Mouse (Mus musculus): ENCODE results near the gene AA467197.

AA467197 gene

DNA sequence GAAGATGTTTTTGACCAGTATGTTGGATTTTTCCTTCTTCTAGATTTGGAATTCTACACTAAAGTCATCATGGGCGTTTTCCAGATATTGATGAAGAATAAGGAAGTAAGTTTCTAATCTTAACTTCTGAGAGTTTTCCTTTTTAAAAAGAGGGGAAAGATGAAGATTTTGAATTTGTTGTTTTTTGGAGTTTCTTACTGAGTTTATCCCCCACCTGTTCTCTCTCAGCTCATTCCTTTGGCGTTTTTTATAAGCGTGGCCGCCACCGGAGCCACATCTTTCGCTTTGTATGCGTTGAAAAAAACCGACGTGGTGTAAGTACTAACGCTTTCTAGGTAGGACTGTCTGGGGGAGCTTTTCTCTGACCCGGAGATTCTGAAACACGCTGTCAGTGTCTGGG lies 1.2 kb downstream of the AA467197 start:
- no peak for DNase-seq (ENCODE audit: low read depth)

DNA sequence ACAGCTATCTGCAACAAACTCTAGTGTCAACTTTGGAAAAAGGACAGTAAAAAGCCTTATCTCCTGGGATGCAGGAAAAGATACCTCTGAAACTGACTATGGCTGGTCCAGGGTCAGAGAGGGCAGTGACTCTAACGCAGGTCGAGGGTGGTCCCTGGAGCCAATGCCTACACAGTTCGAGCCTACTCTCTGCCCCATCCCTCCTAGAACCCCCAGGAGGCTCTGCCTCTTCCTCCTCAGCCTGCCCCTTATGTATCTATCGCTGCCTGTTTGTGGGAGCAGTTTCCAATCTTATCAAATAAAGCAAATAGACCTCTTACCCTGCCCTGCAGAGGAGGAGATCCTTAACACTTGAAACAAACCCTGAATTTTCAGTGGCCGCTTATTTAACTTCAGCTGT lies 1.9 kb downstream of the AA467197 start:
- DNase-seq (ENCODE audit: low read depth) = no peak

DNA sequence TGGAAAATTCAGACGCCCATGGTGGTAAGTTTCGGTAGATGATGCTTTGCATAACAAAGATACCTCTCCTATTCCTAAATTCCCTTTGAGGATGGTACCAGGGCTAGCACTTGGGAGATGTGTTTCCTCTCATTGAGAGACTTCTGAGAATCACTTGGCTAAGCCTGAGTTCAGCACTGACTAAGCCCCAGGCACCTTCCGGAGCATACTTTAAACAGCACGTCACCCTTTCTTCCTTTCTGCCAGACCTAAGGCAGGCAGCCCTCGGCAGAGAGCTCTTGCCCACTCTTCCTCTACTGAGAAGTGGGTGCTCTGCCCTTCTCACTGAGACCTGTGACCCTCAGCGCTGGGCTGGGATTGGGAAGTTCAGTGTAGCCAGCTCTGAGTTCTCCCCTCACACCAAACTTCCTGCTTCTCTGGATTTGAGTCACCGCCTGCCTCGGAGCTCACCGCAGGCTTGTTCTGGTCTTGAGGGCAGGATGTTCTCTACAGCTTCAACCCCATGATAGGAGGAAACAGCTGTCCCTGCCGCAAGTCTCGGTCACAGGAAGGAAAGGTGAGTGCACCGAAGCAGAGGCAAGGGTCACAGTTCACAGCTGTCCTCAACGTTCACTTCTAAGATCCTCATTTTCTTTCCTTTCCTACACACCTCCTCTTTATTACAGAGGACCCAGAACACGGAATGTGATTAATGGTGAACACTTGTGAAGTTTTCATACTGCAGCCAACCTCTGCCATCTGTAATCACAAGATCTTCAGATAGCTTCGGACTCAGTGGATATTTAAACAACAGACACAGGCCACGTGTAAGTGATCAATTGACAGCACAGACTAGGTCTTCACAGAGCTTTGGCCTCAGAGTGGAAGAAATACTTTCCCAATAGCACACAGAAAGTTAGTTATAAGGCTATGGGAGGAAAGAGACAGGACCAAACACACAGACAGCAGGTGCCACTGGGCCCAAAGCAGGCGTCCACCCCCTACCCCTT lies 15.6 kb downstream of the AA467197 start:
- peak; percentile 90 for DNase-seq (ENCODE audit: low read depth)

DNA sequence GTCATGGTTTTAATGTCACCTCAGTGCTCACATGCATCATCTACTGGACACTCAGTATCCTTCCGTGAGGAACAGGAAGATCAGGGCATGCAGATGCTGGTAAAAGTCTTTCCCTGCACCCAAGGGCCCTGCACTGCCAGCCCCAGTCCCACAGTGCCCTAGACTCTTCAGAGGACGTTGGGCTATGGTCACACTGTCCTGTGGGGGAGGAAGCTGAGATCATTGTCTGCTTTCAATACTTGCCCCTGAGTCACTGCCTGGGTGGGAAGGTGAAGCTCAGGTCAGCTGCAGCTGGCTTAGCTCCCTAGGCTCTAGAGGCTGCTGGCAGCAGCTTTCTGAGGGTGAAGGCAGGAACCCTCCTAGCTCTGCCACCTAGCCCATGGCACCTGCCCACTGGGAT lies 19.3 kb downstream of the AA467197 start:
- no peak for DNase-seq (ENCODE audit: low read depth)

DNA sequence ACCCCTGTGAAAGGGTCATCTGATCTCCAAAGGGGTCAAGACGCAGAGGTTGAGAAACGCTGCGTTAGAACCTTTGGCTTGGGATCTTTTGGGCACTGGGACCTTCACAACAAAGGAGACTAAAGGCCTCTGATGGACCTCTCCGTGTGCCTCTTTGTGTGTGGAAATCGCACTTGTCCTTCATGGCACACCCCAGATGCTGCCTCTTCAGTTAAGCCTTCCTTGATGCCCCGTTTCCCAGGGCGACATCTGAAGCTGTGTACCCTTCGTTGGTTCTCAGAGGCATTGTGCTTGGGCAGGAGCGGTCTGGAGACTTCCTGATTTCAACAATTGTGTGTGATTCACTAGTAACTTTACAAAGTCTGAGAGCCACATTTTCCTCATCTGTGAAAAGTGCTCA lies 20.0 kb downstream of the AA467197 start:
- DNase-seq (ENCODE audit: low read depth) = no peak

DNA sequence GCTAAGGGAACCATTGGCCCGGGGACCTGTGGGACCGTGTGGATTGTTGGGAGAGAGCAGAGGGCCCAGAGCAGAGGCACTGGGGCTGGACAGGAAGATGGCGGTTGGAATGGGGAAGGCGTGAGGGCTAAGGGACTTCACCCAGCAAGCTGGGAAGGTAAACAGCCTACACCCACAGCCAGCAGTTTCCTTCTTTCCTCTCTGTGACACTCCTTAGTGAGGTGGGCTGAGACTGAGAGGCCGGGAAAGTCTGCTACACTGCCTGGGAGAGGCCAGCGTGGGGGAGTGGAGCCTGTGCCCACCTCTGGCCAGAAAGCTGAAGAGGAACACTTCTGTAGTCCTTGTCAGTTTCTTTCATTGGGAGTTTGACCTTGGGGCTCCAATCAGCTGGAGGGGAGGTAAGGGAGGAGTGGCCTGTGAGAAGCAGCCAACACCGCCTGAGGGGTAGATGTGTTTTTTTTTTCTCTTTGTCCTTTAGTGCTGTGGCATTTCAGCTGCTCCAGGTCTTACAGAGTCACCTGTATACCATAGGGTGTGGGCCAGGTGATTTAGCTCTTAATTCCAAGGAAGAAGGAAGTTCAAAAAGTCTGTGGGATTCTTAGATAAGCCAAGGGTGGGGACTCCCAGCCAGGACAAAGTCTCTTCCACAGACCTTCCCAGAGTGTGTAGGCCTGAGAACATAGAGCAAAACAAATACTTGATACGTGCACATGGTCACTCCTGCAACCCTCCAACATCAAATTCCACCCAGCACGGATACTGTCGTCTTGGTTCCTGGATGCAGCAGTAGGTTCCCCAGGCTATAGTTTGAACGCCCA lies 21.1 kb downstream of the AA467197 start:
- no peak for DNase-seq (ENCODE audit: low read depth)

DNA sequence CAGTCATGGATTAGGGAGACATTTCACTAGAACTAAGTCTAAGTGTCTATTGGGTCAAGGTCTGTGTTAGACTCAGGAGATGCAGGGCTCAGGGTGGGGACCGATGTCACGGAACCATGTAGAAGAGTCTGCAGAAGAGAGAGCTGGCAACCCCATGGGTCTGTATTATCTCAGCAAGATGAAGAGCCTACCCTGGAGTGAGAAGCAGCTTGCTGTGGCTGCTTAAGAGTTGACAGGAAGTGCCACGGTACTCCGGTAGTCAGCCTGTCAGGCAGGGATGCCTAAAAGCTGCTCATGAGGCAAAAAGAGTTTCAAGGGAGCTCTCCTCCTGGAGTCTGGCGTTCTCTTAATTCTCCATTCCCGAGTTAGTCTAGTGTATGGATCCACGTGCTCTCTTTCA lies 23.0 kb downstream of the AA467197 start:
- DNase-seq (ENCODE audit: low read depth) = peak; percentile 11

DNA sequence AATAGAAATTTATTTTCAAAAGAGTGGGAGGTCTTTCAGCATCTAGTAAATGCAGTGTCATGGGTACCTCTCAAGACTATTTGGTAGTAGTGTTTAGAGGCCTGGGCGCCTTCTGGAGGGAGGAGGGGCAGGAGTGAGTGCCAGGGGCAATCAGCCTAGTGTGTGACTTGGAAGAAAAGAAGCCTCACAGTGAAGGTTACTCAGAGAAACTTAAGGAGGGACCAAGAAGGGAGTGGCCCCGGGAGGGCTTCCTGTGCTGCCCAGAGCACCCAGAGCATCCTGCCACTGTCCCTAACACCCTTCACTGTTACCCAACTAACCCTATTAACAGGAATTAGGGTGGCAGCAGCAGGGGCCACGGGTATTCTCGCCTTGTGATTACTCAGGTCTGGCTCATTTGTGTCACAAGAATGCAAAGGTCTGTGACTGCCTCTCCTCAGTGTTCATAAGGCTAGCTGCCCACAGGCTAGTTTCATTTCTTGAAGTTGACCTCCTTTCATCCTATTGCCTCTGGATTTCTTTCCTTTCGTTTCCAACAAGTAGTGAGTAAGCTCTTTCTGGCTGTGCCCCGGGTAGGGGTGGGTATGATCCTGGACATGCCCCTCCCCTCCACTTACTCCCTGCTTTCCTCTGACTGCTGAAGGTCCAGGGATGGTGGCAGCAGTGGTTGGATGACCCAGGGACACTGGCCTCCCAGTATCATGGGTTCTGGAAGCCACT lies 28.6 kb downstream of the AA467197 start:
- DNase-seq (ENCODE audit: low read depth) = peak; percentile 27

DNA sequence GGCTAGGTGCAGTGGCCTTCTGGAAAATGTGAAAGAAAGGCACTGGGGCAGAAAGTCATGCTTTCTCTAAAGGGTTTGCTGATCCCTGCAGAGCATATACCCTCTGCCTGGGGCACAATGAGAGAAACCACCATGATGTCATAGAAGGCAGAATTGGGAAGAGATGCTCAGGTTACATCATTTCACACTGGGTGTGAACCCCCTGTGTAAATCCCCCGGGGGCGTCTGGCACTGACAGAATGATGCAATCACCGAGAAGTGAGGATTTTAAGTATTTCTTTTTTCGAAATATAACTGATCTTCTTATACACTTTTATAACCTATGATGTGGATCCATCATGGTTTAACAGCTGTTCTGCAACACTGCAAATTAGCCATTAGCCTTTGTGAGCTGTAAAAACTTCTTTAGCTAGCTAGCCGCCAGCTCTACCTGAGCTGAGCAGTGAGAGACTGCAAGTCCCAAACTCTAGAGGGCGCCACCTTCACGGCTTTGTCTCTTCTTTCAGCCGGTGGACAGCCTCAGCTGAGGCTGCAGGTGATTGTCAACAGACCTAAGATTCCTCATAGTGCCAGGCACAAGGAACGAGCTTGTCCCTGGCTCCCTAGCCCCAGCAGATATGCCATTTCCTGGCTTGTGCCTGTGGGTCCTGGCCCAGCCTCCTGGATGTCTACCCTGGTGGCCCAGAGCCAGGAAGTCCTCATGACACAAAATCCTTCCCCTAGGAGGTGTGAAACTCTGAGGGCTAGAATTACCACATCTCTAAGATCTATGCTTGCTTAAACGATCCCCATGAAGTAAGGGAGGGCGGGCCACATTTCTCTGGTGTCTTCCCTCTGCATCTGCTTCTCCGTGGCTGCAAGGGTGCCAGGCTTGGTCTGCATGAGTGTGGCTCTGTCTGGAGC lies 29.4 kb downstream of the AA467197 start:
- peak; percentile 83 for DNase-seq (ENCODE audit: low read depth)

DNA sequence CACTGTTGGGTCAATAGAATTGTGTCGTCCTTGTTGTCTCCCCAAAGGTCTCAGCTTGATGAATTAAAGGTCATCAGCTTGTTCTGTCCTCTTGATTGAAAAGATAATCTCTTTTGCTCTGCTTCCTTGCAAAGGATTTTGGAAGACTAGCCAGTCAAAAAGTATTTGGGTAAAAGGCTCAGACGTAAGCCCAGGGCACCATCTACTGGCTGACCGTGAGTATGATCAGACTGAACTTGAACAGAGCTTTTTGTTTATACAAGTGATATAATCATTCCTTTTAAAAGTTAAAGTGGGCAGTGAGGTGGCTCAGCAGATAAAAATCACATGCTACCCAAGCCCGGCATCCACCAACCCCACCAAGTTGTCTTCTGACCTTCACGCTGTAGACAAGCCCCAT lies 31.1 kb downstream of the AA467197 start:
- DNase-seq (ENCODE audit: low read depth) = peak; percentile 75

DNA sequence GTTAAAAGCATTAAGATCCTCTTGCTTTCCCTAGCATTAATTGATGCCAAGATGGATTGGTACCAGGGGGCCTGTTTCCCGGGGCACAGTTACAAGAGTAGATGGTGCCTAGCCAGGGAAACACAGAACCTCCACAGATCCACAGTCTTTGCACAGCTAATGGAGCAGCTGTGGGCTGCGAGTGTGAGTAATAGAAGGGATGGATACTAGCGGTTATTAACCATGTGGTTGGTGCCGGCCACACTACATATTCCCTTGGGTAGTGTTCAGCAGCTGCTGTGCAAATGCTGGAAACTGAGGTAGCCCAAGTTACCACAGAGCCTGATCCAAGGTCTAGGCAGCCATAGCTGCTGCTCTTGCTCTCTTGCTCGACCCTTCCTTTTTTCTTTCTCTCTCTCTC lies 34.9 kb downstream of the AA467197 start:
- no peak for DNase-seq (ENCODE audit: low read depth)

DNA sequence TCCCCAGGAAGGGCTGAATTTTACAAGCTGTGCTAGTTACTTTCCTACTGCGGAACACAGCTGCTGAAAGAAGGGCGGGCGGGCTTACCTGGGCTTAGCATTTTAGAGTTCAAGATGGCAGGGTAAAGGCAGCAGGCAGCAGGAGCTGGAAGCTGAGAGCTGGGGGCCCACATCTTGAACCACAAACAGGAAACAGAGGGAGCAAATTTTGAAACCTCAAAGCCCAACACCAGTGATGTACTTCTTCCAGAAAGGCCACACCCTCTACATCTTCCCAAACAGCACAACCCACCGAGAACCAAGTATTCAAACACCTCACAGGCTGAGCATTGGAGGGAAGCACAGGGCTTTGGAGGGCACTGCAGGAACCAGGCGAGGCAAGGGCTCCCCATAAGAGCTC lies 36.1 kb downstream of the AA467197 start:
- peak; percentile 37 for DNase-seq (ENCODE audit: low read depth)

DNA sequence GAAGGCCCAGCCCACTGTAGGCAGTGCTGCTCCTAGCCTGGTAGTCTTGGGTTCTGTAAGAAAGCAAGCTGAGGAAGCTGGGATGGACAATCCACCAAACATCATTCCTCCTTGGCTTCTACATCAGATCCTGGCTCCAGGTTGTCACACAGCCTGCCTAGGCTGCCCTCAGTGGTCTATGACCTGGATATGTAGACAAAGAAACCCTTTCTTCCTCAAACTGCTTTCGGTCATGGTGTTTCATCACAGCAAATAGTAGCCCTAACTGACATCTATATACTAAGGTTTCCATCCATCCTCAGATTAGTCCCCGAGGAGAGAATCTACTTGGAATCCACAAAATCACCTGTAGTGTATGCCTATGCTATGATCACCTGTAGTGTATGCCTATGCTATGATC lies 38.3 kb downstream of the AA467197 start:
- DNase-seq (ENCODE audit: low read depth) = no peak

DNA sequence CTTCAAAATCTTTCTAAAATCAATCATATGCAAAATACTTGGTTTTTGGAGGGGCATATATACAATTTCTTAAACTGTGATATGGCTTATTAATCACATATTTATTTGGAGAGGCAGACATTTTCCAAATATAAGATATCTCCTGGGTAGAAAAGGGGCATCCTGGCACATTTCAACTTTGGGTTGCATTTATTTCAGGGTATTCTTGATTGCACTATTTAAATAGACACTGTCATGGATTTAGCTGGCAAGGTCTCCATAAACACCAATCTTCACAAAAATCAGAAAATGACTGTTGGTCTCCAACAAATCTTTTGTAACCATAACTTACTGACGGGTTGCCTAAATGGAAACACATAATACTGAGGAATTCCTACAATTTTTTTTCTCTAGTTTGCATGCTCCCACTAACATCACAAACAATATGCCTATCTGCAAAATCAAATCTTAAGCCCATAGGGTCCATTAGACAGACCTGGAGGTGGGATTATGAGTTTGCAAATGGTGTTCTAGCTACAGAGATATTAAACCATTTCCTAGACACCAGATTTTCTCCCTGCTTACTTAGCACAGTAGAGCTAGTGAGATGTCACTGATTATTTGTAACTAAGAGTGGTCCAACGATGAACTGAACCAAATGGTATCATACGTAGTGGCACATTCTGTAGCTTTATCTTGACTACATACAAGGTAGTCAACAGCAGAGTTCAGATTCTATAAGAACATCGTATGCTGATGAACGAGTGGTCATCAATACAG lies 44.8 kb downstream of the AA467197 start:
- DNase-seq (ENCODE audit: low read depth) = peak; percentile 33

DNA sequence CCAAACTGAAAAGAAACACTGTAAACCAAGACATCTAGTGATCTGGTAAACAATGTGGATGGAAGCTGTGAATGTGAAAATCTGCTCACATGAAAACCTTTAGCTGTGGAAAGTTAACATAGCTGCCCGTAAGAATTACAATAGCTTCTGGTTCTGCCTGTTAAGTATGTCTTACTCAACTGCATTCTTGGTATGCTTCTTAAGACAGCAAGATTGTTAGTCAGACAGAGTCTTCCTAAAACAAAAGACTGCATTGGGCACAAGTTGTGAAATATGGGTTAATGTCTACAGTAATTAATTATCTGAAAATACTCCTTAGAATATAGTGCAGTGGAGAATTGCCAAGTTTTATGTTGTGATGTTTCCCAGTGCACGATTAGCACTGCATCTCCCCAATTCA lies 45.7 kb downstream of the AA467197 start:
- no peak for DNase-seq (ENCODE audit: low read depth)

DNA sequence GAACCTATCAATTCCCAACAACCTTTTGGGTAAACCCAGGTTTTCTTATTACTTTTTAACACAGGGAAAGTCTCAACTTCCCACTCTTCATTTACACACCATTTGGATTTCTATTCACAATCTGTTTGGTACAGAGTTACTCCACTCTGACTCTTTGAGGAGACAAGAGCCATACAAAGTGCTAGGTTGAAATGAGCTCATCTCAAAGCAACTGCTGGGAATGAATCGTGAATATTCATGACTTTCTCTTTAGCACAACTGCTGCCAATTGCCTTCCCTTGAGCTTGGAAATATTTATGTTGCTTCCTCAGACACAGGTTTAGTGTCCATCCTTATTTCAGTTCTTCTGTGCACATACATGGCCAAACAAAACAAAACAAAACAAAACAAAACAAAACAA lies 46.9 kb downstream of the AA467197 start:
- no peak for DNase-seq (ENCODE audit: low read depth)

DNA sequence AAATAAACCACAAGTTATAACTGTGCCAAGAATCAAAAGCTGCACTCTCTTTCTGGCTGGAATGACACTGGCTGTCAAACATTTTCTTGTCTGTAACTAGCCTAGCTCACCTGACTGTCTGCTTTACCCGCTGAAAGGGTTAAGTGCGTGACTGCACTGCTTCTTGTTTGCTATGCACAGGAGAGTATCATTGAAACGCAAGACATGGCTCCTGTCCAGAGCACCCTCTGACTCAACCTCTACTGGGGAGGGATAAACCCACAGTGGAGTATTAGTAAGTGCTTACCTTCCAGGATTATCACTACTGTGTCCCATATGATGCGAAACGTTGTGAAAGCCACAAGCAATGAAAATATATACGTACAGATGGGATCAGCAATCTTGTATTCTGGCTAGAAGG lies 49.9 kb downstream of the AA467197 start:
- no peak for DNase-seq (ENCODE audit: low read depth)
